Mouse (Mus musculus) midbrain, postnatal 0 days (tissue): ENCODE results near the gene Rpl12. TPM values are rescaled to one million over a fixed set of nuclear protein-coding genes. Genes with fewer than 3 reads are reported as not detected.

Source experiments
- ATAC-seq: fragments of 200-750 bp; cut with Nextera tagmentation; 2 replicates; pipeline ENCODE4 v1.8.0; 2017; ENCODE audit warnings: moderate number of reproducible peaks, mild to moderate bottlenecking, moderate TSS enrichment, moderate library complexity; ENCODE audit not compliant: low FRiP score
- DNase-seq: peaks from one replicate; pipeline ENCODE4 v3.0.0-alpha.2; 2015; ENCODE audit warnings: low spot score
- H3K27ac ChIP-seq: fragments of 300-500 bp; sonication (generic); 2 replicates; pipeline ENCODE4 v1.5.1; 2014; ENCODE audit warnings: low read depth, mild to moderate bottlenecking, low read length, mixed read lengths
- H3K27me3 ChIP-seq: fragments of 300-500 bp; sonication (generic); 2 replicates; pipeline ENCODE4 v1.6.1; 2014; ENCODE audit warnings: low read length, control low read depth, mixed read lengths; ENCODE audit not compliant: insufficient read depth
- H3K36me3 ChIP-seq: fragments of 300-500 bp; sonication (generic); 2 replicates; pipeline ENCODE4 v1.6.1; 2014; ENCODE audit warnings: low read length, control low read depth, mixed read lengths; ENCODE audit not compliant: insufficient read depth
- H3K4me1 ChIP-seq: fragments of 300-500 bp; sonication (generic); 2 replicates; pipeline ENCODE4 v1.6.1; 2014; ENCODE audit warnings: mild to moderate bottlenecking, control low read depth, antibody characterized with exemption, low read length, mixed read lengths; ENCODE audit not compliant: insufficient read depth
- H3K4me2 ChIP-seq: fragments of 300-500 bp; sonication (generic); 2 replicates; pipeline ENCODE4 v1.6.1; 2014; ENCODE audit warnings: low read depth, mild to moderate bottlenecking, low read length, mixed read lengths; ENCODE audit not compliant: poor library complexity, severe bottlenecking
- H3K4me3 ChIP-seq: fragments of 300-500 bp; sonication (generic); 2 replicates; pipeline ENCODE4 v1.5.1; 2014; ENCODE audit warnings: low read depth, mild to moderate bottlenecking, low read length, moderate library complexity
- H3K9ac ChIP-seq: fragments of 300-500 bp; sonication (generic); replicated peaks from 2 replicates; pipeline ENCODE4 v1.6.1; 2014; ENCODE audit warnings: mild to moderate bottlenecking, low read length, moderate library complexity, mixed read lengths; ENCODE audit not compliant: poor library complexity, severe bottlenecking
- H3K9me3 ChIP-seq: fragments of 300-500 bp; sonication (generic); 2 replicates; pipeline ENCODE4 v1.6.1; 2016; ENCODE audit warnings: low read length, control low read depth
- CTCF ChIP-seq: IDR thresholded peaks from 2 replicates; pipeline ENCODE4 v1.5.1; 2016; ENCODE audit warnings: antibody characterized with exemption, mild to moderate bottlenecking
- WGBS: fragments of 180-500 bp; shearing (Covaris S2); extraction: QIAGEN DNeasy Blood & Tissue Kit; methylation state at CpG from one replicate; pipeline ENCODE4 v1.1.7; 2014; 5-methylcytosine and 5-hydroxymethylcytosine counted together
- polyA plus RNA-seq: library from polyadenylated mRNA; unstranded; fragments of >200 nt; fragmentation: Nextera tagmentation; extraction: Ambion mirVana; gene quantifications from 2 replicates; pipeline ENCODE4 v1.2.1, GENCODE M21; 2015
- total RNA-seq: library from RNA; depleted of rRNA; stranded (reverse); fragments of >200 nt; gene quantifications from 2 replicates; pipeline ENCODE4 v1.2.3, GENCODE M21; 2014

Gene Rpl12
- total and polyA plus RNA-seq, 2 experiments from 2014 or later: 102 to 196 TPM

GRCm38 (mm10) chr2:32926330-32927075 lies 34.9 kb upstream of the Rpl12 start:
- DNase-seq: no peak
- WGBS: 90% methylated on average over 12 of the region's 12 CpGs
- no peak overlapping the region for H3K4me3 ChIP-seq
- TF ChIP-seq CTCF: no peak
- H3K9me3 ChIP-seq: no peaks in the 10 kb centered on the region
- no peak for ATAC-seq
- H3K27ac ChIP-seq: no peak overlapping the region
- H3K9ac ChIP-seq: no peak overlapping the region
- no peaks in the 10 kb centered on the region for H3K27me3 ChIP-seq
- H3K36me3 ChIP-seq: peaks cover 57% of the 10 kb centered on the region
- no peaks in the 10 kb centered on the region for H3K4me1 ChIP-seq
- no peak overlapping the region for H3K4me2 ChIP-seq

- Histone ChIP-seq H3K4me2 (no peak overlapping the region), H3K4me1 (no peaks in the 10 kb centered on the region), H3K27me3 (no peaks in the 10 kb centered on the region), H3K36me3 (peaks cover 54% of the 10 kb centered on the region), H3K27ac (no peak overlapping the region), H3K4me3 (no peak overlapping the region), H3K9ac (no peak overlapping the region), H3K9me3 (no peaks in the 10 kb centered on the region)
- WGBS: 77% methylated on average over 15 of the region's 15 CpGs
- no peak for TF ChIP-seq CTCF
- DNase-seq (no peak), ATAC-seq (no peak)
Measured at GRCm38 (mm10) chr2:32927624-32928234, 33.6 kb upstream of the Rpl12 start.

- no peak overlapping the region for H3K4me2 ChIP-seq
- H3K9ac ChIP-seq: no peak overlapping the region
- H3K4me3 ChIP-seq: no peak overlapping the region
- DNase-seq (peak; percentile 82), ATAC-seq (peak; percentile 53)
- H3K27me3 ChIP-seq: no peaks in the 10 kb centered on the region
- WGBS: 35% methylated on average over 10 of the region's 10 CpGs
- no peaks in the 10 kb centered on the region for H3K4me1 ChIP-seq
- H3K36me3 ChIP-seq: peaks cover 53% of the 10 kb centered on the region
- no peak overlapping the region for H3K27ac ChIP-seq
- H3K9me3 ChIP-seq: no peaks in the 10 kb centered on the region
- TF ChIP-seq CTCF: peak; percentile 83
Measured at GRCm38 (mm10) chr2:32928235-32928946, 33.0 kb upstream of the Rpl12 start.

GRCm38 (mm10) chr2:32928947-32929829 lies 32.2 kb upstream of the Rpl12 start:
- Histone ChIP-seq H3K27me3 (no peaks in the 10 kb centered on the region), H3K9me3 (no peaks in the 10 kb centered on the region), H3K4me2 (no peak overlapping the region), H3K9ac (no peak overlapping the region), H3K36me3 (peaks cover 54% of the 10 kb centered on the region), H3K27ac (no peak overlapping the region), H3K4me3 (no peak overlapping the region), H3K4me1 (no peaks in the 10 kb centered on the region)
- no peak for DNase-seq
- no peak for TF ChIP-seq CTCF
- WGBS: 89% methylated on average over 19 of the region's 19 CpGs
- ATAC-seq: no peak

GRCm38 (mm10) chr2:32931730-32932129 lies 29.6 kb upstream of the Rpl12 start:
- 79% methylated on average over 7 of the region's 7 CpGs for WGBS
- H3K36me3 ChIP-seq: peaks cover 67% of the 10 kb centered on the region
- no peaks in the 10 kb centered on the region for H3K9me3 ChIP-seq

More at GRCm38 (mm10) chr2:32931730-32932129, 29.6 kb upstream of the Rpl12 start:
- Histone ChIP-seq H3K27me3 (no peaks in the 10 kb centered on the region), H3K4me3 (no peak overlapping the region), H3K27ac (no peak overlapping the region), H3K4me1 (no peaks in the 10 kb centered on the region), H3K9ac (no peak overlapping the region), H3K4me2 (no peak overlapping the region)
- no peak for TF ChIP-seq CTCF
- ATAC-seq (no peak), DNase-seq (no peak)
